Mouse (Mus musculus) testis, postnatal 10 days (tissue): ENCODE results near the gene Ccnyl1.

ENCODE experiments used
- DNase-seq: peaks from one replicate; pipeline ENCODE4 v3.0.0; 2021; ENCODE audit warnings: low spot score

Gene Ccnyl1

DNA sequence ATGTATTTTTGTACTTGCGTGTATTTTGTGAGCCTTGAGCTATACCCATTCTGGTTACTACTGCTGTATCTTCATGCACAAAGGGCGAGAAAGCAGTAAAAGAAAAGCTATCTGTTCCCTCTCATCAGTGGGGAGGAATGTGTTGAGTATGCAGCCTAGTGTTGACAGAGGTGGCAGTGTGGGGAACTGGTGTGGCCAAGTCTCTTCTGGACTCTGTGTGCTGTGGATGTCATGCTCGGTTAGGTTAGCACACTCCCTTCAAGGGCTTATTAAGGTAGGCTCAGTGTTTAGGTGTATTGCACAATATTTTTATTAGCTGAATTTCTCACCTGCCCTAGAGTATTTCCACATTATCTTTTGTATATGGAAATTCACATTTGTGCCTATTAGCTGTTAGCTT is 11.5 kb downstream of the Ccnyl1 start:
- DNase-seq: no peak

DNA sequence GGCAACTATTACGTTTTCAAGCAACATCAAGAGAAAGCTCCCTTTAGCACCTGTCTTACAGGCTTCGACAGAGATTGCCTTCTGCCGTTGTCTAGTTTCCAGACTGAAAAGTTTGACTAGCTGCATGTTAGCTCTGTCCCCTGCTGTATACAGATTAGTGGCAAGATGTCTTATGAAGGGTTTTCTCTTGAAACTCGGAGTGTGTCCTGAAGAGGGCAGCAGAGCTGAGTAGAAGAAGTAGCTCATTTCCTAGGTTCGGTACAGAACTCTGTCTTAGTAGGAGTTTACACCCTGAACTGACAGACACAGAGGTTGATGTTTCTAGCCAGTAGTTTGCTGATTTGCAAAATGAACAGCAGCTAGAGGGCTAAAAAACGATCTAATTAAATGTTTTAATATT is 15.0 kb downstream of the Ccnyl1 start:
- DNase-seq: peak; percentile 65

DNA sequence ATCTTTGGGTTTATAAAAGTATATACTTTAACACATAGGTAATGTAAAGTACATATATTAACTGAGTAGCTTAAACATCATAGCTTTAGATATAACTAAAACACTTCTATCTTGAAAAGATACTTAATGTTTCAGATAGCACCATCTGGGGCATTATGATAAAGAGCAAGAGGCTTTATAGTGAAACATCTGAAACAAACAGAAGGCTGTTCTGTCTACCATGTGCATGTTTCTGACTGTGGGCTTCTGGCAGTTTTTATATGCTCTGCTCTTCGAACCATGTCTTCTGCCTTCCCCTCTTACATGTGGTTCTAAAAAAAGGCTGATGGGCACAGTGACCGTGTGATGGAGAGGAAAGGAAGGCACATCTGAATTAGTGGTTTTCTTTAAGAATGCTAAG is 16.4 kb downstream of the Ccnyl1 start:
- no peak for DNase-seq

DNA sequence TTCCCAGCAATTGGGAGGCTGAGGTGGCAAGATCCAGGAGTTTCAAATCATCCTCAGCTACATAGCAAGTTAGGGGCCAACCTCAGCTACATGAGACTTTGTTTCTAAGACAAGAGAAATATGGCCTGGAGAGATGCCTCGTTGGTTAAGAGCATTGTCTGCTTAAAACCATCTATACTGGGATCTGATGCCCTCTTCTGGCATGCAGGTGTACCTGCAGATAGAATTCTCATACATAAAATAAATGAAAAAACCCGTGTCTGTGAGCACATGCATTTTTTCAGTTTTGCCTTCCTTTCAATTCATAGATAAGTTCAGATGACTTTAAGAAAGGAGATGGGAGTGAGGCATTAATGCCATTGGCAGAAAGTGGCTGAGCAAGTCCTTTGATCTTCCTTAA is 19.6 kb downstream of the Ccnyl1 start:
- DNase-seq: no peak

DNA sequence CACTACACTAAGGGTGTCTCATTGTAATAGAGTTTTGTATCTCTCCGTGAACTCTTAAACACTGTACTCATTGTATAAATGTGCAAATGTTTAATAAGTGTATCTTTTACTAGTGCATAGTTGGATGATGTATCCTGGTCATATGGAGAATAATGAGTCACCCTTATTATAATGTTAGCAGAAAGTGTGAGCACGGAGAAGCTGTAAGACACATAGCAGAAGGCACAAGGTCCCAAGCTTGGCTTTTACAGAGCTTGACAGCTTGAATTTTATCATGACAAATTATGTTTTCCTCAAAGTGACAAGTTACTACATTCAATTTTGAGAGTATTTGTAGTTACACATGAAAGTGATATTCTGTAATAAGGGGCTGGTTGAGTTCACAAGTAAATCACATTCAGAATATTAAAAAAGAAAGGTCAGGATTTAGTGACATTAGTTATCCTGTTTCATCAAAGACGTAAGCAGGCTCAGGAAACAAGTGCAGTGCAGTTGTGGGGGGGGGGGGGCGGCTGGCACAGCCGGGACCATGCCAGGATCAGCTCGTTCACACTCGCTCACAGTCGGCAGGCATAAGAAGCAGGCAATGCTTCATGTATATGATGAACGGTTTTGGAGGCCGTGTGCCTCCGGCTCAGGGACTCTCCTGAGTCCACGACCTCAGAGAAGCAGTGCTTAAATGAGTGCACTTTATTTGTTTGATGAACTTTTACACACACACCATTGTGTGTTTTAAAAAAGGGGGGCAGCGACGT is 21.9 kb downstream of the Ccnyl1 start:
- no peak for DNase-seq

DNA sequence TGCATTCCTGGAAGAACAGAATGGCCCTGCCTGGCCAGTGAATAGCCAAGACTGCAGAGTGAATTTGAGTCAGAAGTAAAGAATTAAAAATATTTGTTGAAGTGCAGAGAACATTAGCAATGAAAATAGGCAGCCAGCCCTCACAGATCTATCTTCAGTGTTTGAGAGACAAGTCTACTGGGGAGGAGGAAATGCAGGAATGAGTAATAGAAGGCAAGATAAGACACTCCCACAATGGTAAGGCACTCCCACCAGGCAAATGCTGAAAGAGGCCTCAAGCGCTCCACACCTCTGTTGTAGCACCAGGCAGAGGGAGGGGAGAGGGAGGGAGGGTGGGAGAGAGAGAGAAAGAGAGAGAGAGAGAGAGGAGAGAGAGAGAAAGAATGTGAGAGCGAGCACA is 25.2 kb downstream of the Ccnyl1 start:
- no peak for DNase-seq

- no peak for DNase-seq
Measured at GRCm38 (mm10) chr1:64716589-64717304, 26.5 kb downstream of the Ccnyl1 start.

DNA sequence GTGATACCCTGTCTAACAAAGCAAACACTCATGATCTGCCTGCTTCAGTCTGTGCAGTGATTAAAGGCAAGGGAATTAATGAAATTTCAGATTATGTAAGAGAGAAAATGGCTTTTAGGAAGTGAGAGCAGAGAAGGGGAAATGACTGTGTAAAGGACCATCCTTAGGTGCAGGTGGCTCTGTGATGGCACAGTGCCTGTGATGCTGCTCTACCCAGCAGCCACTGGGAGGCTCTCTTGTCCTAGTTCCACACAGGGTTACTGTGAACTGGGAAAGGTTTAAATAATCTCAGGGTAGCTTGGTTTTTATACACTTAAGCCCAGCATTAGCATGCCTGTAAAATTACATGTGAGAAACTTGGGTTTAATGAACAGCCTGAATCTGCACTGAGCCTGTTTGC is 27.2 kb downstream of the Ccnyl1 start:
- peak; percentile 73 for DNase-seq

DNA sequence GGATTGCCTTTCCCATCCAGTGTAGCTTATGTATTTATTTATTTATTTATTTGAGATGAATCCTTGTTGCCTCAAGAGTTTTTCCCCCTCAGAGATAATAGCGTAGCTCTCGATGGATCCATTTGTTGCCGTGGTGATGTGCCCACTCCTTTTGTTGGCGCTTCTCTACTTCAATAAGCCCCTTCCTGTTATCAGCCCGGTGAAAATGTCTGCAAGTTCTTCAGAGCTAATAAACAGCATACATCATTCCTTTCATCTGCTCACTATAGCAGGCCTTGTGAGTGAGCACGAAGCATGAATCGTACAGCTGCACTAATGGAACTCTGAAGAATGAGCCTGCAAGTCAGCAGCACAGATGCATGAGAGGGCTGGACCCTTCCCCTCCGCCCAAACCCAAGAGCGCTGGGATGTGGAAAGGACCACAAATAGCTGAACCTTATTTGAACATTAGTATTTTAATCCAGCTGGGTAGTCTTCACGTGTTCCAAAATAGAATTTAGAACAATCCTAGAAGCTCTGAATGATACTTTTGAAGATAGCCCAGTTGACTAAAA is 30.9 kb downstream of the Ccnyl1 start:
- DNase-seq: no peak

- DNase-seq: no peak
Measured at GRCm38 (mm10) chr1:64730046-64730445, 39.8 kb downstream of the Ccnyl1 start.

DNA sequence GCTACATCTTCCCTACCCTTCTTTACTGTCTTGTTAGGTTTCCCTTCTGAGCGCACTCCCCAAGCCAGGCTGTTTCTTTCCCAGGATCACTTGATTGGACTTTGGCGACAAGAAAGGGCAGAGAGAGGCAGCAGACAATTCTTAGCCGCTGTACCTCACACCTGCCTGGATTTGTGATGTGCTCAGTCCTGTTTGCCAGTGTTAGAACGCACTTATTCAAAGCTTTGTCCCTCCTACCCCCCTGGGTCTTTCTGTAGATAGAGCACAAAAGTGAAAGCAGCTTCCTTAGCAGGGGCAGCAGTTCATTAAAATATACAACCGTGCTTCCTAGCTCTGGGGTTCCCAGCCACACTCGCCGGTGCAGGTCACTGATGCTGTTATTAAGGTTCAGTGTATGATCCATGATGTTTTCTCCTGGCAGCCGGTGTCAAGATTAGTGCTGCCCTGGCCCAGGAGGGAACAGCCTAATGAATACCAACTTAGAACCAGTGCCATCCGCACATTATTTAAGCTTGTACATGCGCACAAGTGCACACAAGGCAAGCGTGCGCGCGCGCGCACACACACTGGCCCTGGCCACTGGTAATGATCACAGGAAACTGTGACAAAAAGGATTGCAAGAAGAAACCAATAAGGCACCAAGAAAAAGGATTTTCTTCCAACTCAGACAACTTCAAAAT is 41.2 kb downstream of the Ccnyl1 start:
- DNase-seq: no peak

DNA sequence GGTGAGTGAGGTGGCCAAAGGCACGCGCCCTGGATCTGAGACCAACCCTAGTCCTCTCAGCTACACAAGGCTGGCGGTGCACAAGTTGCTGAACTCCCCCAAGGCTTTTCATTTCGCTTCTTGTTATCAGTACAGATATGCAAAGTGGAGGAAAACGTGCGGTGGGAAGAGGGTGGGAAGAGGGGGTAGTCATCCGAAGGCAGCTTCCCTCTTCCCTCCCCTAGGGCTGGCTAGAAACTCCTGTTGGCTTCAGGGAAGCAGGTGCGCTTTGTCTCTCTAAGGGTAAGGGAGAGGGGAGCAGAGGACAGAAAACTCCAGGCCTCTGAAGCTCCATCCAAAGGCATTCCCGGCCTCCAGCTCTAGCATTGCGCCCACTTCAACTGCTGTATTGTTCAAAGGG is 41.9 kb downstream of the Ccnyl1 start:
- no peak for DNase-seq

DNA sequence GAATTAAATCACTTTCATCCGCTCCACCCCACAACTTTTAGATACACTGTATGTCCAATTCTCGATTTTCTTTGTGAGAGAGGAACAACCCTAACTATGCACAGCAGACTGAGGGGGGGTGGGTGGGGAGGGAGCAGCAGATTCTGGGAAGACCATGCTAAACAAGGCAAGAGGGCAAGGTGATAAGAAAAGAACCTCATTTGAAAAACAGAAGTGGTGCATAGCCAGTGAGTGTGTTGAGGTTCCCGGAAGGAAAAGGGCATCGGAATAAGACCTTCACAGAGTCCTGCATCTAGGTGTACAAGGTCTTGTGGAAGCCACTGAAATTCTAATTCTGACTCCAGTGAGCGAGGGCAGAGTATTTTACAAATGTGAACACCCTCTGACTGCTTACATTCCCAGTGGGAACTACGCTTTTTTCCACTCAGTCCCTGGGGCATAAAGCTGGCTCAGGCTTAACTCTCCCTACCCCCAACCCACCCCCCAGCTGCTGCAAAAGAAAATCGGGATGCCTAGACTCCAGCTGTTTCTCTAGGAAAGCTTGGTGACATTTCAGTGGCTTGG is 42.5 kb downstream of the Ccnyl1 start:
- no peak for DNase-seq

DNA sequence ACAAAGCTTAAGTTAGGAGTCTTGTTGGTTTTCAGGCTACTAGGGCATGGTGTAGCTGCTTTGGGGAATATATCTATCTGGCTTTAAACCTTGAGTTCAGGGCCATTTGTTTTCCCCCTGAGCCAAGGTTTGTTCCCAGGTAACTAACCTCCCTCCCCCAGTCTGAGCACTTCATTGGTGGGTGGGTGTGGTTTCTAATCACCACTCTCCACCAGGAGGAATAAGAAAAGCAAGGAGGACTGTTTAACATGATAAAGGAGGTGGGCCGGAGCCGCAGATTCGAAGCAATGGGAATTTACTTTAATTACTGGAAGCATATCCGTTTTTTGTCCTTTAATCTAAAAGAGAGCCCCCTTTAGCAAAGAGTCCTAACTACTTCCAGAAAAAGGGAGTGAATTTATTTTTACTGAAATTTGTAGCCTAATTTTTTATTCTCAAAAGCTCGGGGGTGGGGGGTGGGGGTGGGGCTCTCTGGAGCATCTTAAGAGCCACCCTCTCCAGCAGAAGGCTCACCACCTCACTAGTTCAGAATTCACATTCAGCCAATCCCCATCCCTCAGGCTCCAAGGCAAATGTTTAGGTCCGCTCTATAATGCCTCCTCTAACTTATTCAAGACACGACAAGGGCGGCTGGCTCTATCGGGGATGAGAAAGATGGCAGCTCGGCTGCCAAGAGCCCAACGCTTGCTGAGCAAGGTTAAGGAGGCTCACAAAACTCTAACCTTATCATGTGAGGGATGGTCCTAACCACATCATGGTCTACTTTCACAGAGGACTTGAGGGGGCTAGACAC is 43.4 kb downstream of the Ccnyl1 start:
- no peak for DNase-seq

DNA sequence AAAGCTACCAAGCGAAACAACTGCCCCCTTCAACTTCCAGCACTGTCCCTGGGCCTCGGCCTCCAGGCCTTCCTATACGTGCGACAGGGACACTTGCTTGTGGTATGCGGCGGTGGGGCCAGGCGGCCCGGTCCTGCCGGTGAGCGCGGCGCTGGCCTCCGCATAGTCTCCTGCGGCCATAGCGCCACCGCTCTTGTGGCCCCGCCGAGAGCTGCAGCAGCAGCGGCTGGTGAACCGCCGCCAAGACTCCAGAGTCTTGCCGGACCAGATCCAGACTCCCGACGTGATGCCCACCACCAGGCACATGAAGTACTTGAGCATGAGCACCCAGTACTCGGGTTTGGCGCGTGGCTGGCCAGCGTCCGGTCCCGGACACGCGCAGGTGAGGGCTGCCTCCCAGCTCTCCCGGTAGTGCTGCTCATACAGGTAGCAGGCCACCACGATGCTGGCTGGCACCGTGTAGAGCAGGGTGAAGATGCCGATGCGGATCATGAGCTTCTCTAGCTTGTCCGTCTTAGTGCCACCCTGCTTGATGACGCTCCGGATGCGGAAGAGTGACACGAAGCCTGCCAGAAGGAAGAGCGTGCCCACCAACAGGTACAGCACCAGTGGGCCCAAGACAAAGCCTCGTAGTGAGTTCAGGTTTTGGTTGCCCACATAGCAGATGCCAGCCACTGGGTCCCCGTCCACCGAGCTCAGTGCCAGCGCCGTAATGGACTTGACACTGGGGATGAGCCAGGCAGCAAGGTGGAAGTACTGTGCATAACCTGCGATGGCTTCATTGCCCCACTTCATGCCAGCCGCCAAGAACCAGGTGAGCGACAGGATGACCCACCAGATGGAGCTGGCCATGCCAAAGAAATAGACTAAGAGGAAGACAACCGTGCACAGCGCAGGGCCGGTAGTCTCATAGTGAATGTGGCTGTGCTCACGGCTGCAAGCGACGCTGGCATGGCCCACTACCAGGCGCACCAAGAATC is 44.8 kb downstream of the Ccnyl1 start:
- DNase-seq: peak; percentile 52

GRCm38 (mm10) chr1:64735781-64736680 is 45.8 kb downstream of the Ccnyl1 start:
- DNase-seq: peak; percentile 74

DNA sequence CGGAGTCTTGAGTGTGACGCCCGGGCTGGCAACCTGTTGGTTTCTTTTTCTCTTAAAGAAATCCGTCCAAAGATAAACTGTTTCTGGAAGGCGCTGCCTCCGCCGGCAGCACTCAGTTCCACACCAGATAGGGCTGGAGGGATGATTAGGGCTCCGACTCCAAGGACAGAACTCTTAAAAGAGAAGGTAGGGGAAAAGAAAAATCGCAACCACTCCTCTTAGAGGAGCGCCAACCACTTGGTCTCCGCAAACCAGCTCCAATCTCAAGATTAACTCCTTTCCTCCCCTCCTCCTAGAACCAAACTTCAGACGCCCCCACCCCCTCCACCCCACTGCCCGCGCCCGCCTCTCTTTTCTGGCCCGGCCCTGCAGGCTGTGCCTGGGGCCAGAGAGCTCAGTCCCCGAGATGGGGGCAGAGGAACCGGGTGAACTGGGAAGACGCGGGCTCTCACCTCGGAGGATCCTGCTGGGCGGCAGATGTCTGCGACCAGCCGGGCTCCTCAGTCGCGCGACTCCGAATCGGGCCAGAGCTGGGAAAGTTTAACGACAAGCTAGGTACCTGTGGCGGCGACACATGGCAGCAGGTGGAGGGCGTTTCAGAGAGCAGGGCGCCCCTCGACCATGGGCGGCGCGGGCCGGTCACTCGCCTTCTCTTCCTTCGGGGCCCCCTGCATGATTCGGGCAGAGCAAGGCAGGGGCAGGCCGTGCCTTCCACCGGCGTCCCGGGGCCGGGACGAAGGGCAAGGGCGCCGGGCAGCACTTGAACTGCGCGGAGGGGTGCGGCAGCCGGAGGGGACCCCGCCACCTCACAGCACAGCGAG is 46.6 kb downstream of the Ccnyl1 start:
- DNase-seq: peak; percentile 70

DNA sequence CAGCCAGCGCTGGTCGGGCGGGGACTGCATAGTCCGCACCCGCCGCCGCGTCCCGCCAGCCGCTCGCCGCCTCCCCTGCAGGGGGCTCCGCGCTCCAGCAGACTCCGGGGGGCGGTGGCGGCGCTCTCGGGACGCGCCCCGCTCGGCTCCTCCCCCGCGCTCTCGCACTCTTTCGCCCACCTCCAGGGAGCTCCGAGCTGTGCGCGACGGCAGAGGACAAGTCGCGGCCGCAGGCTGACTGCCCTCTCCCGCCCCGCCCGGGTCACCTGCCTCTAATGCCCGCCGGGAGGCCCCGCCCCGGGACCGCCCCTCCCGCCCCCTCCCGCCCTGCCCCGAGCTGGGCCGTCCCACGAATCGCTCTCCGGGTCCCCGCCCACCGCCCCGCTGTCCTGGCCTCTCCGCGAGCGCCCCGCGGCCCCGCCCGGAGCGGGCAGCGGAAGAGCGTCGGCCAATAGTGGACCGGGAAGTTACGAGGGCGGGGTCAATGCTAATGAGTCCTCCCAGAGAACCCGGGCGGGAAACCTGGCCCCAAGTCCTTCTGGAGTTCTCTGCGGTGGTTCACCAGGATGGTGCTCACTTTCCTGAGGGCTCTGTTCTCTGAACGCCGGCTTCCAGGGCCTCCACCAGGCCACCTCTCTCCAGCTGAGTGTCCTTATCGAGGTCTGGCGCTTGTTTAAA is 47.4 kb downstream of the Ccnyl1 start, which contains the start of gene Fzd5:
Gene Fzd5 (minus strand): TSS at position 250 of the 678 bp plus-strand sequence.
- peak; percentile 96 for DNase-seq
